Mouse (Mus musculus) thymus, postnatal 25 days (tissue): ENCODE data around the gene Psma4.

Experiments
- DNase-seq: peaks from one replicate; pipeline ENCODE4 v3.0.0; 2022

The Psma4 gene

DNA sequence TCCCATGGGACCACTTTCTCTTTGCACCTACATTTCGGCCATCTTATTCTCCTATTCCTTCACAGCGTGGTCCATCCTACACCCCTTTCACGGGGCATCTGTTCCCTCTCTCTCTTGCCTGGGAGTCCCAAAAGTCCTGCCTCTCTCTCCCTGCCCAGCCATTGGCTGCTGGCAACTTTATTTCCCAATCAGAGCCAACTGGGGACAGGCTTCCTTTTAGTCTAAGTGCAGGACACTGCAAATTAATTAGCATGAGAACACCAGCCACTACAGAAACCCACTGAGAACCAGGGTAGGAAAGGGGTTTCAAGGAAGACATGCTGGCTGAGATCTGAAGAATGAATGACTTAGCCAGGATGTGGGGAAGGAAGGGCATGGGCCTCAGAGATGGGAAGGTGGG lies 43.8 kb downstream of the Psma4 start:
- no peak for DNase-seq

DNA sequence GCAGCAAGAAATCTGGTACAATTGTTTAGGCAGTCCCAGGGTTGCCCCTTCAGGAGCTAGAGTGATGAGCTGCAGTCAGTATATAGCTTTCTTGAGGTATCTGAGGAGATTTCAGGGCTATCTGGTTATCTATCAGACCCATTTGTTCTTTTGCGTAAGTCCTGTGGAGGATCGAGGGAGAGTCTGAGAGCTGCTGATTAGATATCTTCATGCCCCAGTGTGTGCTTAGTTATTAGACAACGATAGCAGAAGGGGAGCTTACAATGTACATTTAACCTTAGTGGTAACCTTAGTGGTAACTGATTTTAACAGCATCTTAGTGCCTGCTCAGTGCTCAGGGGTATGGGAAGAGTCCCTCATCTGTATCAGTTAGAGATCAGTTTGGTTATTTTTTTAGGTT lies 45.1 kb downstream of the Psma4 start:
- DNase-seq: no peak

- DNase-seq: no peak
Observed at GRCm38 (mm10) chr9:55003609-55004008, 53.0 kb downstream of the Psma4 start.
